Mouse (Mus musculus) midbrain, embryonic 16.5 days (tissue): Measurements from ENCODE around the gene Ntf3. TPM values are rescaled to one million over a fixed set of nuclear protein-coding genes. Genes with fewer than 3 reads are reported as not detected.
A peak's percentile ranks its signal among the peaks of the same experiment; 100 is the strongest.

Source experiments
- ATAC-seq: fragments of 200-750 bp; cut with Nextera tagmentation; 2 replicates; pipeline ENCODE4 v1.8.0; 2017; ENCODE audit warnings: moderate TSS enrichment
- H3K27ac ChIP-seq: fragments of 300-500 bp; sonication (generic); 2 replicates; pipeline ENCODE4 v1.5.1; 2014; ENCODE audit warnings: mild to moderate bottlenecking, low read length, mixed read lengths
- H3K27me3 ChIP-seq: fragments of 300-500 bp; sonication (generic); 2 replicates; pipeline ENCODE4 v1.6.1; 2014; ENCODE audit warnings: low read depth, low read length, mixed read lengths; ENCODE audit not compliant: control insufficient read depth, insufficient read depth
- H3K36me3 ChIP-seq: fragments of 300-500 bp; sonication (generic); 2 replicates; pipeline ENCODE4 v1.6.1; 2014; ENCODE audit warnings: mild to moderate bottlenecking, low read length, moderate library complexity, mixed read lengths; ENCODE audit not compliant: control insufficient read depth, insufficient read depth
- H3K4me1 ChIP-seq: fragments of 300-500 bp; sonication (generic); 2 replicates; pipeline ENCODE4 v1.6.1; 2014; ENCODE audit warnings: mild to moderate bottlenecking, low read length, mixed read lengths; ENCODE audit not compliant: control insufficient read depth, insufficient read depth
- H3K4me2 ChIP-seq: fragments of 300-500 bp; sonication (generic); 2 replicates; pipeline ENCODE4 v1.6.1; 2014; ENCODE audit warnings: mild to moderate bottlenecking, low read length, mixed read lengths
- H3K4me3 ChIP-seq: fragments of 300-500 bp; sonication (generic); 2 replicates; pipeline ENCODE4 v1.5.1; 2014; ENCODE audit warnings: low read depth, mild to moderate bottlenecking, low read length, moderate library complexity, mixed read lengths
- H3K9ac ChIP-seq: fragments of 300-500 bp; sonication (generic); 2 replicates; pipeline ENCODE4 v1.6.1; 2014; ENCODE audit warnings: low read depth, low read length, mixed read lengths
- H3K9me3 ChIP-seq: fragments of 300-500 bp; sonication (generic); replicated peaks from 2 replicates; pipeline ENCODE4 v1.6.1; 2014; ENCODE audit warnings: mild to moderate bottlenecking, low read length, mixed read lengths; ENCODE audit not compliant: control insufficient read depth, poor library complexity, severe bottlenecking
- WGBS: fragments of 180-500 bp; shearing (Covaris S2); extraction: QIAGEN DNeasy Blood & Tissue Kit; methylation state at CpG from one replicate; pipeline ENCODE4 v1.1.7; 2014; 5-methylcytosine and 5-hydroxymethylcytosine counted together
- polyA plus RNA-seq: library from polyadenylated mRNA; unstranded; fragments of >200 nt; fragmentation: Nextera tagmentation; extraction: Ambion mirVana; gene quantifications from 2 replicates; pipeline ENCODE4 v1.2.1, GENCODE M21; 2015

The Ntf3 gene
- polyA plus RNA-seq, 1 experiment from 2014 or later = 1.8 TPM

- WGBS = 4% methylated on average over 8 of the region's 10 CpGs
- H3K9ac ChIP-seq = no peak overlapping the region
- no peak for ATAC-seq
Measured at GRCm38 (mm10) chr6:126162351-126162758, 4.4 kb downstream of the Ntf3 start.

GRCm38 (mm10) chr6:126161571-126162340 lies 5.0 kb downstream of the Ntf3 start:
- Histone ChIP-seq H3K27ac (no peak overlapping the region), H3K36me3 (no peaks in the 10 kb centered on the region), H3K9me3 (peaks cover 3% of the 10 kb centered on the region; the same call in 1 of the 2 replicates), H3K9ac (no peak overlapping the region), H3K4me2 (peak overlapping the region; percentile 71; the same call in 1 of the 2 replicates), H3K27me3 (peaks cover 49% of the 10 kb centered on the region), H3K4me1 (peaks cover 43% of the 10 kb centered on the region), H3K4me3 (no peak overlapping the region)
- ATAC-seq = no peak
- WGBS = 58% methylated on average over 8 of the region's 8 CpGs

More at GRCm38 (mm10) chr6:126162351-126162758, 4.4 kb downstream of the Ntf3 start:
- peaks cover 3% of the 10 kb centered on the region; the same call in 1 of the 2 replicates for H3K9me3 ChIP-seq
- H3K4me3 ChIP-seq = peak overlapping the region; percentile 37
- H3K4me1 ChIP-seq = peaks cover 45% of the 10 kb centered on the region
- no peak overlapping the region for H3K27ac ChIP-seq
- H3K36me3 ChIP-seq = no peaks in the 10 kb centered on the region
- peak overlapping the region; percentile 71 for H3K4me2 ChIP-seq
- H3K27me3 ChIP-seq = peaks cover 55% of the 10 kb centered on the region

- WGBS = 68% methylated on average over 5 of the region's 5 CpGs
- H3K9me3 ChIP-seq = peaks cover 3% of the 10 kb centered on the region; the same call in 1 of the 2 replicates
- no peak overlapping the region for H3K27ac ChIP-seq
- H3K4me1 ChIP-seq = peaks cover 30% of the 10 kb centered on the region
- ATAC-seq = no peak
- no peak overlapping the region for H3K4me3 ChIP-seq
- H3K9ac ChIP-seq = no peak overlapping the region
- no peak overlapping the region for H3K4me2 ChIP-seq
- H3K36me3 ChIP-seq = no peaks in the 10 kb centered on the region
- peaks cover 35% of the 10 kb centered on the region for H3K27me3 ChIP-seq
Measured at GRCm38 (mm10) chr6:126160067-126160411, 6.7 kb downstream of the Ntf3 start.

- no peaks in the 10 kb centered on the region for H3K36me3 ChIP-seq
- 87% methylated on average over 13 of the region's 13 CpGs for WGBS
- peaks cover 3% of the 10 kb centered on the region; the same call in 1 of the 2 replicates for H3K9me3 ChIP-seq
- H3K9ac ChIP-seq = no peak overlapping the region
- ATAC-seq = no peak
- no peak overlapping the region for H3K4me2 ChIP-seq
- H3K4me3 ChIP-seq = no peak overlapping the region
- no peak overlapping the region for H3K27ac ChIP-seq
- H3K4me1 ChIP-seq = peaks cover 25% of the 10 kb centered on the region
- H3K27me3 ChIP-seq = peaks cover 30% of the 10 kb centered on the region
Measured at GRCm38 (mm10) chr6:126159279-126160066, 7.2 kb downstream of the Ntf3 start.

- no peak overlapping the region for H3K9ac ChIP-seq
- 98% methylated on average over 2 of the region's 2 CpGs for WGBS
- H3K36me3 ChIP-seq = no peaks in the 10 kb centered on the region
- H3K4me2 ChIP-seq = no peak overlapping the region
- H3K27ac ChIP-seq = no peak overlapping the region
- no peaks in the 10 kb centered on the region for H3K4me1 ChIP-seq
- peaks cover 3% of the 10 kb centered on the region; the same call in 1 of the 2 replicates for H3K9me3 ChIP-seq
- H3K27me3 ChIP-seq = no peaks in the 10 kb centered on the region
- H3K4me3 ChIP-seq = no peak overlapping the region
- ATAC-seq = no peak
Measured at GRCm38 (mm10) chr6:126155928-126156327, 10.8 kb downstream of the Ntf3 start.

- peaks cover 3% of the 10 kb centered on the region; the same call in 1 of the 2 replicates for H3K9me3 ChIP-seq
- 34% methylated on average over 8 of the region's 8 CpGs for WGBS
- H3K4me3 ChIP-seq = no peak overlapping the region
- no peak overlapping the region for H3K4me2 ChIP-seq
- 0 out of 2 replicates have a peak, but pooled peaks have one; percentile 66 for ATAC-seq
- H3K9ac ChIP-seq = no peak overlapping the region
- no peaks in the 10 kb centered on the region for H3K4me1 ChIP-seq
- H3K27ac ChIP-seq = no peak overlapping the region
- no peaks in the 10 kb centered on the region for H3K36me3 ChIP-seq
- H3K27me3 ChIP-seq = no peaks in the 10 kb centered on the region
Measured at GRCm38 (mm10) chr6:126154372-126154982, 12.2 kb downstream of the Ntf3 start.

GRCm38 (mm10) chr6:126153154-126153553 lies 13.6 kb downstream of the Ntf3 start:
- Histone ChIP-seq H3K9me3 (no peaks in the 10 kb centered on the region), H3K4me1 (no peaks in the 10 kb centered on the region), H3K36me3 (no peaks in the 10 kb centered on the region), H3K4me2 (no peak overlapping the region), H3K4me3 (no peak overlapping the region), H3K27me3 (no peaks in the 10 kb centered on the region), H3K27ac (no peak overlapping the region), H3K9ac (no peak overlapping the region)
- no peak for ATAC-seq
- WGBS = 71% methylated on average over 2 of the region's 2 CpGs

- no peaks in the 10 kb centered on the region for H3K36me3 ChIP-seq
- no peaks in the 10 kb centered on the region for H3K9me3 ChIP-seq
- H3K27me3 ChIP-seq = no peaks in the 10 kb centered on the region
- no peak overlapping the region for H3K27ac ChIP-seq
- H3K4me1 ChIP-seq = no peaks in the 10 kb centered on the region
- H3K4me2 ChIP-seq = no peak overlapping the region
- no peak overlapping the region for H3K4me3 ChIP-seq
- no peak overlapping the region for H3K9ac ChIP-seq
- ATAC-seq = no peak
- WGBS = 90% methylated on average over 5 of the region's 5 CpGs
Measured at GRCm38 (mm10) chr6:126143659-126144058, 23.1 kb downstream of the Ntf3 start.
